Mouse (Mus musculus): ENCODE data around the gene Plekhg1. TPM values are rescaled to one million over a fixed set of nuclear protein-coding genes. Genes with fewer than 3 reads are reported as not detected.
A peak's percentile ranks its signal among the peaks of the same experiment; 100 is the strongest.

Gene Plekhg1
- total and polyA plus RNA-seq, 3 experiments, result 0.60 to 0.97 (median 0.68) TPM

DNA sequence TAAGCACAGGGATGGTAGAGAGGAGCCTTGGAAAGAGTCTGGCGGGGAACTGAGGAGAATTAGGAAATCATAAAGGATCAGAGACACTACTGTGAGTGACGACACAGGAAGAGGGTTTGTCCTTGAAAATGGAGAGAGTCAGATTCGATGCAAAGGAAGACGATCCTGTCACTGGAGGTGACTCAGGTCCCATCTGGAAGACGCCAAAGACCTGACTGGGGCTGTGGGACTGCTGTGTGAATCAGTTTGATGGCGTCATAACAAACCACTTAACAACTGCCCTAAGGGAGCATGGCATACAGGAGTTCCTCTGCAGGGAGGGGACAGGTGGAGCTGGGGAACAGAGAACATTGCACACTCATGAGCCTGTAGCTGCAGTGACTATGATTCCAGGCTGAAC is 202.1 kb downstream of the Plekhg1 start:
- H3K9ac ChIP-seq (ENCODE audit: insufficient read depth, low read depth), result no peak overlapping the region
- DNase-seq (ENCODE audit: extremely low read depth), result no peak
- H3K4me2 ChIP-seq (ENCODE audit: insufficient read depth, low read depth, poor library complexity, severe bottlenecking), result no peak overlapping the region
- H3K27me3 ChIP-seq (replicated peaks), result no peaks in the 10 kb centered on the region
- in situ Hi-C loops (cut with MboI; ENCODE audit: low pct_ligation_motif_present, low pct_unique_long_range_greater_than_20kb, low sequenced_read_pairs) (loop anchor here (10.0 to 25.0 kb wide), 2 partner anchors 407 to 605 kb away; no protein-coding TSS in a partner anchor), dilution Hi-C loops (cut with MboI; ENCODE audit: extremely low pct_ligation_motif_present, extremely low pct_unique_long_range_greater_than_20kb, low sequenced_read_pairs) (no loop called here)
- no peaks in the 10 kb centered on the region for H3K36me3 ChIP-seq (replicated peaks in 1 of 2; ENCODE audit: control insufficient read depth in 1 of 2, insufficient read depth in 1 of 2, low read length in 1 of 2)
- no peak overlapping the region for H3K27ac ChIP-seq (ENCODE audit: insufficient read depth, low read depth)
- H3K79me2 ChIP-seq (replicated peaks; ENCODE audit: control insufficient read depth, extremely low read depth, insufficient read depth, poor library complexity, severe bottlenecking), result no peaks in the 10 kb centered on the region
- H3K4me1 ChIP-seq (ENCODE audit: control insufficient read depth in 1 of 2, insufficient read depth in 2 of 2), result peaks cover 3 to 12% of the 10 kb centered on the region in 2 experiments; a peak in 1 of 4 replicates
- TF ChIP-seq USF2 (conservative IDR thresholded peaks at IDR 0.05; ENCODE audit: low read depth, low read length), result no peak
- TF ChIP-seq CTCF (conservative IDR thresholded peaks at IDR 0.05 in 1 of 2, IDR thresholded peaks at IDR 0.05 in 1 of 2; ENCODE audit: low read depth in 2 of 2, low read length in 2 of 2), result no peak
- no peak for TF ChIP-seq EP300 (IDR thresholded peaks at IDR 0.05; ENCODE audit: low read length)
- TF ChIP-seq RAD21 (IDR thresholded peaks at IDR 0.05; ENCODE audit: low read depth, low read length), result no peak
- no peak for TF ChIP-seq PAX5 (IDR thresholded peaks at IDR 0.05; ENCODE audit: low read length)
- no peak for TF ChIP-seq CHD2 (IDR thresholded peaks at IDR 0.05; ENCODE audit: low read length)
- no peak for TF ChIP-seq MAX (IDR thresholded peaks at IDR 0.05; ENCODE audit: low read length)
- no peaks in the 10 kb centered on the region for H3K9me3 ChIP-seq (replicated peaks; ENCODE audit: low read length)
- no peak overlapping the region for H3K4me3 ChIP-seq (replicated peaks in 1 of 3; ENCODE audit: low read depth in 2 of 3, low read length in 2 of 3, poor library complexity in 1 of 3)

DNA sequence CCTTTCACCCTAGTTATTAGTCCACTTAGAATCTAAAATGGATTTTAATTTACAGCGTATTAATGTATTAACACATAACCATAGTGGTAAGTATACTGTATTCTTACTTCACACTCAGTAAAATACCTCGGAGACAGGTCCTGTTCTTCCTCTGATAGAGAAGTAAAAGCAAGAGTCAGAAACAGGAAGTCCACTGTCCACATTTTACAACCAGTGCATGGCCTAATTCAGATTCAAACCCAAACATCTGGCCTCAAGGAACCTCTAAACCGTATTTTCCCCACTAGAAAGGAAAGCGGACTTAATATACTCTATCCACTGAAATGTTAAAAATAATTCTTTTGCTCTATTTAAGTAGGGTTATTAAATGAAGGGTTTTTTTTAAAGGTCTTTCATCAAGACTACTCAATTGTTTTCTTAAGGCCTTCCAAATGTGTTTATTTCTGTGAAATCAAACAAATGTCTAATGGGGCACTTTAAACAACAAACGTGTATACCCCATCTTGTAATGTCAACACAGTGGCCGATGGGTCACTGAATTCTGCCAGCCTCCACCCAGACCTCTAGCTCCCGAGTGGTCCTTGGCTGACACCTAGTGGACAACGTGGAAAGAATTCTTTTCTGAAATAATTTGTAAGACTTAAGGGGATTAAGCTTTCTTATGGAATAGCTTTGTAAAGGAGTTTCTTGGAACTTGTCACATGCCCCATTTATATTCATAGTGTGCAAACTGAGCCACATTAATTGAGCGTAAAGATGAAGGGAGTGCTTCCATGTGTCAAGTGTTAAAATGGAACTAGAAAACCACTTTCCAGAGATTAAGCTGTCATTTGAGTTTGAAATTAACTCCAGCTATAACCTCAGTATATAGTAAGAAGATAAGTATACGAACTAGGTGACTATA is 203.6 kb downstream of the Plekhg1 start:
- H3K4me1 ChIP-seq (ENCODE audit: control insufficient read depth in 1 of 2, insufficient read depth in 2 of 2), result peaks cover 3 to 12% of the 10 kb centered on the region in 2 experiments; a peak in 1 of 4 replicates

More for the DNA sequence above, 203.6 kb downstream of the Plekhg1 start:
- H3K4me2 ChIP-seq (ENCODE audit: insufficient read depth, low read depth, poor library complexity, severe bottlenecking), result no peak overlapping the region; the same call in 1 of the 2 replicates
- H3K36me3 ChIP-seq (replicated peaks in 1 of 2; ENCODE audit: control insufficient read depth in 1 of 2, insufficient read depth in 1 of 2, low read length in 1 of 2), result no peaks in the 10 kb centered on the region
- TF ChIP-seq EP300 (IDR thresholded peaks at IDR 0.05; ENCODE audit: low read length) (no peak; the same call in 1 of the 2 replicates), ZC3H11A (IDR thresholded peaks at IDR 0.05; ENCODE audit: low read depth, low read length) (peak; percentile 53), CTCF (conservative IDR thresholded peaks at IDR 0.05 in 1 of 2, IDR thresholded peaks at IDR 0.05 in 1 of 2; ENCODE audit: low read depth in 2 of 2, low read length in 2 of 2) (peak; percentile 71 to 94), CHD1 (IDR thresholded peaks at IDR 0.05; ENCODE audit: low read depth, low read length) (no peak), MAFK (IDR thresholded peaks at IDR 0.05; ENCODE audit: insufficient replicate concordance, low read length) (no peak), MYC (IDR thresholded peaks at IDR 0.05; ENCODE audit: low read depth, low read length) (peak; percentile 13; the same call in 1 of the 2 replicates), TBP (conservative IDR thresholded peaks at IDR 0.05; ENCODE audit: low read depth, low read length) (0 out of 2 replicates have a peak, but pooled peaks have one; percentile 47), RAD21 (IDR thresholded peaks at IDR 0.05; ENCODE audit: low read depth, low read length) (peak; percentile 100), BHLHE40 (IDR thresholded peaks at IDR 0.05; ENCODE audit: low read depth, low read length) (no peak), SIN3A (IDR thresholded peaks at IDR 0.05; ENCODE audit: low read length) (0 out of 2 replicates have a peak, but pooled peaks have one; percentile 13), MAZ (IDR thresholded peaks at IDR 0.05; ENCODE audit: low read depth, low read length) (no peak), USF1 (IDR thresholded peaks at IDR 0.05; ENCODE audit: low read depth, low read length) (no peak), SMC3 (IDR thresholded peaks at IDR 0.05; ENCODE audit: low read depth, low read length) (peak; percentile 83), UBTF (IDR thresholded peaks at IDR 0.05; ENCODE audit: low read depth, low read length) (no peak), E2F4 (IDR thresholded peaks at IDR 0.05; ENCODE audit: insufficient replicate concordance, low read depth, low read length) (no peak), KAT2A (IDR thresholded peaks at IDR 0.05; ENCODE audit: insufficient replicate concordance, low read length) (no peak), GABPA (IDR thresholded peaks at IDR 0.05; ENCODE audit: insufficient replicate concordance, low read depth, low read length) (no peak), ELF1 (IDR thresholded peaks at IDR 0.05; ENCODE audit: low read depth, low read length) (peak; percentile 64)
- no peaks in the 10 kb centered on the region for H3K27me3 ChIP-seq (replicated peaks)
- H3K27ac ChIP-seq (ENCODE audit: insufficient read depth, low read depth), result no peak overlapping the region
- H3K9me3 ChIP-seq (replicated peaks; ENCODE audit: low read length), result no peaks in the 10 kb centered on the region
- H3K79me2 ChIP-seq (replicated peaks; ENCODE audit: control insufficient read depth, extremely low read depth, insufficient read depth, poor library complexity, severe bottlenecking), result no peaks in the 10 kb centered on the region
- H3K9ac ChIP-seq (ENCODE audit: insufficient read depth, low read depth), result peak overlapping the region; percentile 33; the same call in 1 of the 2 replicates
- in situ Hi-C loops (cut with MboI; ENCODE audit: low pct_ligation_motif_present, low pct_unique_long_range_greater_than_20kb, low sequenced_read_pairs), result loop anchor here (10.0 to 25.0 kb wide), 2 partner anchors 409 to 606 kb away; no protein-coding TSS in a partner anchor
- DNase-seq (ENCODE audit: extremely low read depth), result peak; percentile 86
- dilution Hi-C loops (cut with MboI; ENCODE audit: extremely low pct_ligation_motif_present, extremely low pct_unique_long_range_greater_than_20kb, low sequenced_read_pairs), result no loop called here
- no peak overlapping the region for H3K4me3 ChIP-seq (replicated peaks in 1 of 3; ENCODE audit: low read depth in 2 of 3, low read length in 2 of 3, poor library complexity in 1 of 3)
